Mouse (Mus musculus) small intestine, adult 2 months (tissue): ENCODE results near the gene Elmo1.

Experiments used
- CTCF ChIP-seq: fragments of 200-500 bp; IDR thresholded peaks from 2 replicates; pipeline ENCODE4 v1.5.1; 2012; ENCODE audit warnings: low read depth, mild to moderate bottlenecking, control low read depth, inconsistent platforms, low read length, moderate library complexity, mixed read lengths; ENCODE audit not compliant: insufficient replicate concordance, insufficient read length; ENCODE audit errors: extremely low read depth
- POLR2A ChIP-seq: fragments of 200-500 bp; IDR thresholded peaks from 2 replicates; pipeline ENCODE4 v1.6.1; 2012; ENCODE audit warnings: low read depth, mild to moderate bottlenecking, control low read depth, inconsistent platforms, low read length, moderate library complexity

DNA sequence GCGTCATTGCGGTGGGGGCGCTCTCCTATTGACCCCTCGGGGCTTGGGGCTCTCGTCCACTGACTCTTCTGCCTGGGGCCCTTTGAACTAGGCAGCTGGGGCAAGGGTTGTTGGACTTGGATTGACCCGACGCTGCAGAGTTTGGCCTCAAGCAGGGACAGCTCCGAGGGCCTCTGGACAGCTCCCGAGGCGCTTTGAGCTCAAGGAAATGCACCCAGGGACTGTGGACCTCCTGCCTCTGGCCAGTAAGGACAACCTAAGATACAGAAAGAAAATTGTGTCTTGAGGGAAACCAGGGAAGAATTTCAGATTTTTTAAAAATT lies 1.2 kb downstream of the Elmo1 start:
- TF ChIP-seq CTCF: no peak
- no peak for TF ChIP-seq POLR2A
